ENCODE assay signal across 17 mouse cellular contexts in the genomic region with DNA sequence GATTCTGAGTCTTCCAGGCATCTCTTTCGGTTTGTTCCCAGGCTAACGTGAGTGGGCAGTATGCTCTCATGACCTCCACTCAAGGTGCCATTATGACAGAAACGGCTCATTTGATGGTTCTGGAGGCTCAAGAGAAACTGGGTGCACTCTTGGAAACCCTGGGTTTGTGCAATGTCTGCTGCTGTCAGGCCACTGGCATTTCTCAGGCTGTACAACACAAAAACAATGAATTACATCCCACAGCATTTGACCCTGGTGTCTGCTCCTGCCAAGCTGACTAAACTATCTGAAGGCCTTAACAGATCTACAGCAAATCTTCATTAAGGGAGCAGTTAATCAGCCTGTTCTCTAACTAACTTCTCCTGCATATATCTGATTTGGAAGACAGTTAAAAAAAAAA. TPM values are rescaled to one million over a fixed set of nuclear protein-coding genes. Genes with fewer than 3 reads are reported as not detected.
DNase-seq lines count a peak whose midpoint lies in the region; TF ChIP-seq lines count a peak whose summit lies in the region.
"Had no signal": no experiment of that assay in that cellular context is flagged by ENCODE, and none has a peak within 500 bp of the region (broad histone marks: within the 10 kb centered on the region; RNA-seq: fewer than 3 reads in every experiment).

No protein-coding gene starts in this region.

- peak; percentile 21 for DNase-seq in adrenal gland, adult 8-10 months
- DNase-seq in adrenal gland, postnatal 4 days (ENCODE audit: low spot score in 2 of 2), result no peak
- peak; percentile 13 to 24 for DNase-seq in adrenal gland, postnatal 36 days
- DNase-seq in adrenal gland, adult 18-20 months (ENCODE audit: low spot score in 2 of 2), result no peak
- no peak for DNase-seq in layer of hippocampus, adult 2 months (ENCODE audit: low spot score in 2 of 2)
- DNase-seq in layer of hippocampus, postnatal 10 days (ENCODE audit: low spot score in 2 of 2), result no peak
- DNase-seq: cerebellum, adult 11 months; cerebellum, adult 18-20 months; cerebellum, adult 8-10 months; cerebellum, adult 9-11 months; cerebellum, postnatal 14 days; cerebellum, postnatal 36 days; embryo, embryonic 11 days had no signal

- H3K4me3 ChIP-seq in layer of hippocampus, adult 2 months, result no peak overlapping the region
- H3K4me3 ChIP-seq: embryonic facial prominence, embryonic 13.5 days; embryonic facial prominence, embryonic 15.5 days; erythroblast, embryonic 14.5 days; forebrain, embryonic 10.5 days had no signal

- H3K27ac ChIP-seq in layer of hippocampus, adult 2 months, result 0 out of 2 replicates have a peak overlapping the region, but pooled peaks have one; percentile 52
- H3K27ac ChIP-seq: embryonic facial prominence, embryonic 13.5 days; embryonic facial prominence, embryonic 15.5 days; forebrain, embryonic 10.5 days had no signal

- no peak for TF ChIP-seq CTCF in layer of hippocampus, adult 2 months (conservative IDR thresholded peaks at IDR 0.05)

RNA-seq across cellular contexts. Expression of a gene that starts 16.5 kb away (rescaled TPM):
- total RNA-seq in adrenal gland, adult 8-10 months (2022), result 10 to 100 TPM; 50.9 to 93.7 (median 66.6) TPM
- 10 to 100 TPM; 86.5 to 97.9 TPM for total RNA-seq in adrenal gland, postnatal 4 days (2021)
- 10 to 100 TPM; 48.9 to 52.6 TPM for total RNA-seq in adrenal gland, postnatal 36 days (2021)
- total RNA-seq in adrenal gland, adult 18-20 months (2021), result 10 to 100 TPM; 39.5 to 46.3 TPM
- total RNA-seq in layer of hippocampus, adult 2 months (2021), result 10 to 100 TPM; 55.4 to 71.2 TPM
- total RNA-seq in layer of hippocampus, postnatal 10 days (2021), result 10 to 100 TPM; 69.1 to 71.8 TPM

Comparison
In these comparisons a context has a peak if more than half of its experiments do, and no peak if none do; other contexts are left out.
1. DNase-seq: peak in adrenal gland, adult 8-10 months (single experiment) and adrenal gland, postnatal 36 days (2 of 2); none in adrenal gland, postnatal 4 days (0 of 2), adrenal gland, adult 18-20 months (0 of 2), layer of hippocampus, adult 2 months (0 of 2) and layer of hippocampus, postnatal 10 days (0 of 2).